Mouse (Mus musculus): ENCODE data around the gene Fam171a2. TPM values are rescaled to one million over a fixed set of nuclear protein-coding genes. Genes with fewer than 3 reads are reported as not detected.
A peak's percentile ranks its signal among the peaks of the same experiment; 100 is the strongest.

The Fam171a2 gene
- polyA plus RNA-seq, 1 experiment from 2014 or later, result 7.4 TPM

DNA sequence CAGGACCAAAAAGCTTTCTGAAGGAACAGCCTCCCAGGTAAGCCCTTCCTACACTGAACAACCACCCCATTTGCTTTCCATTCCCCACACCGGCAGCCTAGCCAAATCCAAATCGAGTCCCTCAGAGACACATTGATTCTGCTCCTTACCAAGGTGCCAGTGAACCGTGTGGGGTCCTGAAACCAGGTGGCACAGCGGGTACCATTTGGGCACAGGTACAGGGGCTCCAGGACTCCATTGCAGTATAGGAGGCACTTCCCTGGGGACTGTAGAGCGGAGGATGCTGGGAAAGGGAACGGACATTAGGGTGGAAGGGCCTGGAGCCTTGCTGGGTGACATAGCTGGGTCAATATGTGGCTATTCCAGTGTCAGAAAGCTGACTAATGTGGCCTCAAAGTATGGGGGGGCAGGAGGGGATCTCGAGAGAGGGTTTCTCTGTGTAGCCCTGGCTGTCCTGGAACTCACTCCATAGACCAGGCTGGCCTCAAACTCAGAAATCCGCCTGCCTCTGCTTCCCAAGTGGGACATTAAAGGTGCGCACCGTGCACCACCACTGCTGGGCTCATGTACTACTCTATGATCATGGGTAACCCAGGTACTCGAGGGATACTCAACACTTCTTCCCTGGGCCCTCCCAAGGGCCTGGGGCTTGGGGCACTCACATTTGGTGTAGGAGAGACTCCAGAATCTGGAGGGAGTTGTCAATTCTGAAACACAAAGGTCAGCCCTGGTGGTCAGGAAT is 41.8 kb downstream of the Fam171a2 start:
- no peak for DNase-seq
- Histone ChIP-seq H3K4me3 (ENCODE audit: low read depth, low read length) (peak overlapping the region; percentile 80), H3K4me1 (ENCODE audit: insufficient read depth) (peaks cover 7% of the 10 kb centered on the region; the same call in 1 of the 2 replicates), H3K27ac (ENCODE audit: low read depth) (0 out of 2 replicates have a peak overlapping the region, but pooled peaks have one; percentile 95), H3K27me3 (ENCODE audit: insufficient read depth, low read length) (peaks cover 11% of the 10 kb centered on the region; the same call in 1 of the 2 replicates), H3K36me3 (ENCODE audit: insufficient read depth) (peaks cover 29% of the 10 kb centered on the region), H3K9ac (peak overlapping the region; percentile 85), H3K4me2 (peak overlapping the region; percentile 96), H3K9me3 (ENCODE audit: low read depth, low read length) (no peaks in the 10 kb centered on the region)
- no peak for TF ChIP-seq CTCF (IDR thresholded peaks at IDR 0.05; ENCODE audit: low read depth)
- no peak for ATAC-seq (ENCODE audit: insufficient read depth)
- WGBS, result 81% methylated on average over 11 of the region's 11 CpGs

DNA sequence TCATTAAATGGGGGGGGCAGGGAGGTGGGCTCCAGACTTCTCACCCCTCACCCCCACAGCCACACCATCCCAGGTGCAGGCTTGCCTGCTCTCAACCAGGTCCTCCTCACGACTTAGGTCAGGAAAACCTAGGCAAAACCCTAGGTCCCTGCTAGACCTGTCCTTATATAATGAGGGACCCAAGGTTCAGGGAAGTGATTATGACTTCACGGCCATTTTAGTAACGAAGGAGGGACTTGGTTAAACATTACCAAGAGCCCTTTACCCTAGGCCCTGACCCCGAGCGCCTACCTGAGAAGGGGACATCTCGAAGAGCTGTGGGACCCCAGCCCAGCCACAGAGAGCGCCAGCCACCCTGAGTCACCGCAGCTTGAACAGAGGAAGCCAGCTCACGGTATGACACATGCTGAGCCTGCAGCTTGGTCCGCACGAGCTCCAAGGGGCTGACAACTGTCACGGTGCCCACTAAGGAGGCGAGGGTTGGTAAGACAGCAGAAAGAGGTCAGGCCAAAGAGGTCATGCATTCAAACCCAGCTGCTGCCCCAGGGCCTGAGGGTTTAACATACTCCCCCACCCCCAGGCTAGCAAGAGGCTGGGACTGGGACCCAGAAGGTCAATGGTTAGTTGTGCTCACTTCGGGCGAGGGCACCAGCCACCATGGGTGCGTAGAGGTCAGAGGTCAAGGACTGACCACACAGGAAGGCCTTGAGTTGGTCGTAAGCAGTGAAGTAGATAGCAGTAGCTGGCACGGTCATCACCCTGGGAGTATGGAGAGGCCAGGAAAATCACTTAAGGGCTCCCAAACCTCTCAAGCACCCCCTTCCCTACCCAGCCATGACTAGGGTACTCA is 43.1 kb downstream of the Fam171a2 start:
- Histone ChIP-seq H3K9me3 (ENCODE audit: low read depth, low read length) (no peaks in the 10 kb centered on the region), H3K36me3 (ENCODE audit: insufficient read depth) (peaks cover 29% of the 10 kb centered on the region), H3K27me3 (ENCODE audit: insufficient read depth, low read length) (peaks cover 24% of the 10 kb centered on the region), H3K4me2 (peak overlapping the region; percentile 7), H3K4me3 (ENCODE audit: low read depth, low read length) (no peak overlapping the region), H3K4me1 (ENCODE audit: insufficient read depth) (peaks cover 12% of the 10 kb centered on the region; the same call in 1 of the 2 replicates), H3K9ac (no peak overlapping the region), H3K27ac (ENCODE audit: low read depth) (no peak overlapping the region)
- ATAC-seq (ENCODE audit: insufficient read depth), result no peak
- no peak for TF ChIP-seq CTCF (IDR thresholded peaks at IDR 0.05; ENCODE audit: low read depth)
- no peak for DNase-seq
- 69% methylated on average over 18 of the region's 18 CpGs for WGBS

DNA sequence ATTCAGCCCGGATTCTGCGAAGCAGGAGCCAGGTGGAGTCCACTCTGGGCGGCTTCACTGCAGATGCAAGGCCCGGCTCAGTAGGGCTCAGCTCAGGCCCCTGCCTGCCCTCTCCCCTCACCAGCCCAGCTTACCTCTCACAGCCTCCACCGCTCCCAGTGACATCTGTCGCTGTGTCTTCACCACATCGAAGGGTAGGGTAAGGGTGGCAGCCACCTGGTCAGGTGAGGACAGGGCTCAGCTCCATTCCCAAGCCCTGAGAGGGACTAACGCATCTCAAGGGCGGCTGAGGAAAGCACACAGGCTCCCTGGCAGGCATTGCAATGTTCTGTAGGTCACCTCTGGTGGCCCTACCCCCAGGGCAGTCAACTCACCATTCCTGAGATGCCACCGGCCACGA is 43.8 kb downstream of the Fam171a2 start:
- no peak overlapping the region for H3K4me3 ChIP-seq (ENCODE audit: low read depth, low read length)
- no peak overlapping the region for H3K4me2 ChIP-seq
- WGBS, result 94% methylated on average over 11 of the region's 11 CpGs
- H3K36me3 ChIP-seq (ENCODE audit: insufficient read depth), result peaks cover 29% of the 10 kb centered on the region
- no peak for ATAC-seq (ENCODE audit: insufficient read depth)
- no peaks in the 10 kb centered on the region for H3K9me3 ChIP-seq (ENCODE audit: low read depth, low read length)
- no peak for DNase-seq
- H3K27ac ChIP-seq (ENCODE audit: low read depth), result no peak overlapping the region
- peaks cover 13% of the 10 kb centered on the region; the same call in 1 of the 2 replicates for H3K4me1 ChIP-seq (ENCODE audit: insufficient read depth)
- peaks cover 31% of the 10 kb centered on the region for H3K27me3 ChIP-seq (ENCODE audit: insufficient read depth, low read length)
- no peak overlapping the region for H3K9ac ChIP-seq
- no peak for TF ChIP-seq CTCF (IDR thresholded peaks at IDR 0.05; ENCODE audit: low read depth)

DNA sequence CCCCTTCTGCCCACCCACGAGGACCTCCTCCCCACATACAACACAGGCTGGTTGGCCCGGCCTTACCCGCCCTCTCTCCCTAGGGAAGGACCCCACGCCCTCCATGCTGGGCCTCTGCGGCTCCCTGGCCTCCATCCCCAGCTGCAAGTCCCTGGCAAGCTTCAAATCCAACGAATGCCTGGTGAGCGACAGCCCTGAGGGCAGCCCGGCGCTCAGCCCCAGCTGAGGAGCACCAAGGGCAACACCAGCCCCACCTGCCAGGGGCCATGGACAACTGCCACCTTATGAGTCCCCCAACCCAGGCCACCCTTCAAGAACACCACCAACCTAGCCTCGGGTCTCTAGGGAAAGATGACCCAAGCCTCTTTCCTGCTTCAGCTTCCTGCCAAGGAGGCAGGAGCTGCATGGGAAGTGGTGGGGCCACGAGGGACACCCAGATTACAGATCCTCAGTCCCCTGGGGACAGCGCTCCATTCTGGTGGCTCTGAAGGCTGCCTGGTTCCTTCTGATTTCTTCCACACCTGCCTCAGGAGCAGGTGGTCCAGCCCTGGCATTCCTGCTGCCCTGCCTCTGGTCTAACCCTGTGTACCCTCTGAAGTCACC is 45.5 kb downstream of the Fam171a2 start:
- Histone ChIP-seq H3K9me3 (ENCODE audit: low read depth, low read length) (no peaks in the 10 kb centered on the region), H3K4me1 (ENCODE audit: insufficient read depth) (peaks cover 13% of the 10 kb centered on the region; the same call in 1 of the 2 replicates), H3K9ac (no peak overlapping the region), H3K27me3 (ENCODE audit: insufficient read depth, low read length) (peaks cover 44% of the 10 kb centered on the region), H3K4me2 (no peak overlapping the region), H3K36me3 (ENCODE audit: insufficient read depth) (peaks cover 29% of the 10 kb centered on the region), H3K27ac (ENCODE audit: low read depth) (no peak overlapping the region), H3K4me3 (ENCODE audit: low read depth, low read length) (no peak overlapping the region)
- ATAC-seq (ENCODE audit: insufficient read depth), result no peak
- 58% methylated on average over 12 of the region's 12 CpGs for WGBS
- DNase-seq, result no peak
- TF ChIP-seq CTCF (IDR thresholded peaks at IDR 0.05; ENCODE audit: low read depth), result no peak

DNA sequence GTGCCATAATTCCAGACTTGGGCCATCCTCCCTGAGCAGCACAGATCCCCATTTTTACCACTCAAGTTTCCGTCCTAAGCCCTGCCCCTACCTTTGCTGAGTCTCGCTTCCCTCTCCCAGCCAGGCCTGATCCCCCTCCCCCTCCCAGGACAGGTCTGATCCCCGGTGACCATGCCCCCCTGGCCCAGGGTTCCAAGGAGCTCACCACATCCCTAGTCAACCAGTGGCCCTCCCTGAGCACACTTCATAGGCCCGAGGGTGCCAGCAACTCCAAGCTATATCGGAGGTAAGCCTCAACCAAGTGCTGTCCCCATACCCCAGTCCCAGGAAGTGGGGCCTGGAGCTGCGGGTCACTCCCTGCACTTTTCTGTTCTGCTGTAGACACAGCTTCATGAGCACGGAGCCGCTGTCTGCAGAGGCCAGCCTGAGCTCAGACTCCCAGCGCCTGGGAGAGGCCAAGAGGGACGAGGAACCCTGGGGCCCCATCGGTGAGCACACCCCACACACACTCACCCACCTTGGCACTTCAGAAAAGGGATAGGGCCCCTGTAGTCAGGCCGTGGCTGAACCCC is 46.9 kb downstream of the Fam171a2 start:
- peaks cover 47% of the 10 kb centered on the region for H3K27me3 ChIP-seq (ENCODE audit: insufficient read depth, low read length)
- no peak for DNase-seq

DNA sequence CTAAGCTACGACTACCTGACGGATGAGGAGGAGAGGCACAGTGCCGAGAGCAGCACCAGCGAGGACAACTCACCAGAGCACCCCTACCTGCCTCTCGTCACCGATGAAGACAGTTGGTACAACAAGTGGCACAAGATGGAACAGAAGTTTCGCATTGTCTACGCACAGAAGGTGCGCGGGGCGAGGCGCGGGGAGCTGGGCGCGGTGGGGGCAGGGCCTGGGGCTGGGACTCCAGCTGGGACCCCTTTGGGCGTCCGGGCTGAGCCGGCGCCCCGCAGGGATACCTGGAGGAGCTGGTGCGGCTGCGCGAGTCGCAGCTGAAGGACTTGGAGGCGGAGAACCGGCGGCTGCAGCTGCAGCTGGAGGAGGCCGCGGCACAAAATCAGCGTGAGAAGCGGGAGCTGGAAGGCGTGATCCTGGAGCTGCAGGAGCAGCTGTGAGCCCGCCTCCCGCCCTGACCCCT is 47.8 kb downstream of the Fam171a2 start:
- Histone ChIP-seq H3K4me1 (ENCODE audit: insufficient read depth) (0 out of 2 replicates have a peak, but pooled peaks cover 6% of the 10 kb centered on the region), H3K9ac (peak overlapping the region; percentile 34; the same call in 1 of the 2 replicates), H3K36me3 (ENCODE audit: insufficient read depth) (peaks cover 27% of the 10 kb centered on the region), H3K27ac (ENCODE audit: low read depth) (no peak overlapping the region), H3K4me3 (ENCODE audit: low read depth, low read length) (peak overlapping the region; percentile 22), H3K9me3 (ENCODE audit: low read depth, low read length) (no peaks in the 10 kb centered on the region), H3K27me3 (ENCODE audit: insufficient read depth, low read length) (peaks cover 47% of the 10 kb centered on the region), H3K4me2 (peak overlapping the region; percentile 53)
- ATAC-seq (ENCODE audit: insufficient read depth), result no peak
- peak; percentile 42 for DNase-seq
- no peak for TF ChIP-seq CTCF (IDR thresholded peaks at IDR 0.05; ENCODE audit: low read depth)
- WGBS, result under 1% methylated on average over 33 of the region's 34 CpGs

More for the DNA sequence above, 46.9 kb downstream of the Fam171a2 start:
- H3K9me3 ChIP-seq (ENCODE audit: low read depth, low read length), result no peaks in the 10 kb centered on the region
- H3K4me3 ChIP-seq (ENCODE audit: low read depth, low read length), result no peak overlapping the region; the same call in 1 of the 2 replicates
- peaks cover 29% of the 10 kb centered on the region for H3K36me3 ChIP-seq (ENCODE audit: insufficient read depth)
- no peak for TF ChIP-seq CTCF (IDR thresholded peaks at IDR 0.05; ENCODE audit: low read depth)
- 0 out of 2 replicates have a peak, but pooled peaks cover 6% of the 10 kb centered on the region for H3K4me1 ChIP-seq (ENCODE audit: insufficient read depth)
- WGBS, result 19% methylated on average over 12 of the region's 12 CpGs
- no peak overlapping the region for H3K4me2 ChIP-seq
- no peak for ATAC-seq (ENCODE audit: insufficient read depth)
- H3K9ac ChIP-seq, result no peak overlapping the region
- H3K27ac ChIP-seq (ENCODE audit: low read depth), result no peak overlapping the region
